Mouse (Mus musculus) CD8-positive naive resting alpha-beta T cell, adult 57 days (primary cell): ENCODE results near the gene Gprin2. TPM values are rescaled to one million over a fixed set of nuclear protein-coding genes. Genes with fewer than 3 reads are reported as not detected.

Experiments
- total RNA-seq: library from RNA; stranded (reverse); gene quantifications from one replicate; pipeline ENCODE4 v1.2.4, GENCODE M21; 2023

Gprin2 gene
- total RNA-seq = not detected

DNA sequence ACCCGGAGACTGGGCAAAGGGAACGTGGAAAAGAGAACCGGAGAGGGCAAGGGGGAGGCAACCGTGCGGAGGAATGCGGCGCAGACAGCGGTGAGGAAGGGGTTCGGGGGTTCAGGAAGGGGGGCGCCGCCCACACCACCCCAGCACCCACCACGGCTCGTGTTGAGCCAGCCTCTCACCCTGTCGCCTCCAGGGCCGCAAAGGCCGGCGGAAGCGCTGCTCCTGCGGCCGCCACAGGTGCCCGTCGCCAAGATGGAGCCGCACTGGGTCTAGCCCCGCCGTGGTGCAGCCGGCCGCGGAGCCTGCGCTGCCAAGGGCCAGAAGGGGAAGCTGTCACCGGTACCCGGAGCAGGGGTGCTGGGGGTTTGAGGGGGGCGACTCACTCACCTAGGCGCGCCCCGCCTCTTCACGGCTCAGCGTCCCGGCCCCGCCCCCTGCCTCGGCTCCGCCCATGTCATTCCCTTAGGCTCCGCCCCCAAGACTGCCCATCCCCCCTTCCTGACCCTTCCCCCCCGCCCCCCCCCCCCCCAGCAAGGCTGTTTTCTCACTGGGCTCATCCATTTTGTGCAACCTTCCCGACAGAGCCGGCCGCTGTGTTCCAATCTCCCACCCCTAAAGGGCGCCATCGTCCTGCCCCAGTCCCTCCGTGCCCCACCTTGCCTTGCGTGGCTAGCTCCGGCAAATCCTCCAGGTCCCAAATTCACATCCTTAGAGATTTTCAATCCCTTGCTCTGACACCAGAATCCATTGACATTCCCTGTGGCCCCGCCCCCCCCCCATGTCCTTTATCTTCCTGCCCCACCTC, at the start of gene Gprin2:
Gene Gprin2, minus strand, starts transcription at position 423 of the 805 bp plus-strand sequence.

GRCm38 (mm10) chr14:34219295-34219694, 17.8 kb upstream of the Gprin2 start, which contains the start of gene Syt15:
Gene Syt15 (plus strand): TSS chr14:34219595.

DNA sequence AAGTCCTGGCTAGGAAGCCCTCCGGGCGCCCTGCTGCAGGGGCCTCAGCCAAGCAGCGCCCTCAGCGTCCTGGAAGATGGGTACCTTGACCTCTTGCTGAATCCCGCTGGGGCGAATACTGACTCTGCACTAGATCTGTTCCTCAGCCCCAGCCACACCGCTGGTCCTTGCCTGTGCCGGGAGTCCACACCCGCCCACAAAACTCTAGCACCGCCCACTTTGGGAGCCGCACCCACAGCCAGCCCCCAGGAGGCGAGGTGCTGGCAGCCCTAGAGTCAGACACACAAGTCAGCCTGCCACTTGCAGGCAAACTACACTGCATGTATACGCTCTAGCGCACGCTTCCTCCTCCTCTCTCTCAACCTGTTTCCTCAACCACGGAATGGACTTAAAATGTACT, 49.1 kb downstream of the Gprin2 start, which contains the start of gene Npy4r:
Gene Npy4r, minus strand, starts transcription at position 148 of the 400 bp plus-strand sequence.

Other genes with a start within 250 kb of the Gprin2 start
- not detected for gene Rbp3, start 247.7 kb downstream of the Gprin2 start, total RNA-seq
- gene Zfp488, start 222.9 kb downstream of the Gprin2 start, total RNA-seq = 0.21 TPM
- gene Gm30083, start 186.5 kb downstream of the Gprin2 start, total RNA-seq = not detected
- gene Gm5460, start 184.9 kb downstream of the Gprin2 start, total RNA-seq = not detected
- gene Antxrl, start 148.9 kb downstream of the Gprin2 start, total RNA-seq = not detected
- gene Anxa8, start 115.7 kb downstream of the Gprin2 start, total RNA-seq = not detected
- not detected for gene A630023A22Rik, start 98.9 kb downstream of the Gprin2 start, total RNA-seq
- not detected for gene Npy4r, start 49.2 kb downstream of the Gprin2 start, total RNA-seq
- gene Syt15, start 17.9 kb upstream of the Gprin2 start, total RNA-seq = not detected
- gene Shld2, start 108.8 kb upstream of the Gprin2 start, total RNA-seq = 24.5 TPM
- gene Glud1, start 109.1 kb upstream of the Gprin2 start, total RNA-seq = 145 TPM
- not detected for gene Fam25c, start 153.8 kb upstream of the Gprin2 start, total RNA-seq
- gene Sncg, start 173.1 kb upstream of the Gprin2 start, total RNA-seq = not detected
- not detected for gene Mmrn2, start 173.8 kb upstream of the Gprin2 start, total RNA-seq